Mouse (Mus musculus): ENCODE measurements around the gene Tatdn3. TPM values are rescaled to one million over a fixed set of nuclear protein-coding genes. Genes with fewer than 3 reads are reported as not detected.

Tatdn3 gene
- total and polyA plus RNA-seq, 3 experiments, result 11.9 to 14.6 (median 14.3) TPM

- Histone ChIP-seq H3K36me3 (ENCODE audit: control insufficient read depth, insufficient read depth, low read length) (no peaks in the 10 kb centered on the region), H3K27ac (no peak overlapping the region), H3K9ac (ENCODE audit: low read depth, low read length) (no peak overlapping the region), H3K79me2 (replicated peaks; ENCODE audit: control insufficient read depth, insufficient read depth, low read length) (no peaks in the 10 kb centered on the region), H3K4me3 (no peak overlapping the region), H3K4me1 (ENCODE audit: control insufficient read depth, insufficient read depth, low read length) (peaks cover 8% of the 10 kb centered on the region), H3K27me3 (ENCODE audit: control insufficient read depth, insufficient read depth, low read length) (no peaks in the 10 kb centered on the region)
- 74% methylated on average over 9 of the region's 9 CpGs for WGBS
- no peak for DNase-seq
- TF ChIP-seq EP300 (IDR thresholded peaks at IDR 0.05; ENCODE audit: insufficient read depth, low read depth, low read length), result no peak
- TF ChIP-seq CTCF (IDR thresholded peaks at IDR 0.05), result peak; percentile 38
- intact Hi-C loops (cut with DNase I), result no loop called here
Measured at GRCm38 (mm10) chr1:191095019-191095418, 32.3 kb upstream of the Tatdn3 start.

- Histone ChIP-seq H3K79me2 (replicated peaks; ENCODE audit: control insufficient read depth, insufficient read depth, low read length) (no peaks in the 10 kb centered on the region), H3K4me1 (ENCODE audit: control insufficient read depth, insufficient read depth, low read length) (peaks cover 8% of the 10 kb centered on the region), H3K9ac (ENCODE audit: low read depth, low read length) (no peak overlapping the region), H3K27me3 (ENCODE audit: control insufficient read depth, insufficient read depth, low read length) (no peaks in the 10 kb centered on the region), H3K27ac (no peak overlapping the region), H3K4me3 (no peak overlapping the region), H3K36me3 (ENCODE audit: control insufficient read depth, insufficient read depth, low read length) (no peaks in the 10 kb centered on the region)
- DNase-seq, result no peak
- WGBS, result 69% methylated on average over 5 of the region's 5 CpGs
- intact Hi-C loops (cut with DNase I), result no loop called here
- no peak for TF ChIP-seq POLR2A (IDR thresholded peaks at IDR 0.05; ENCODE audit: insufficient read depth, low read depth, low read length)
Measured at GRCm38 (mm10) chr1:191093578-191093977, 30.8 kb upstream of the Tatdn3 start.

GRCm38 (mm10) chr1:191092050-191092449 is 29.3 kb upstream of the Tatdn3 start:
- peaks cover 8% of the 10 kb centered on the region for H3K4me1 ChIP-seq (ENCODE audit: control insufficient read depth, insufficient read depth, low read length)
- TF ChIP-seq CTCF (IDR thresholded peaks at IDR 0.05) (no peak), POLR2A (IDR thresholded peaks at IDR 0.05; ENCODE audit: insufficient read depth, low read depth, low read length) (no peak), EP300 (IDR thresholded peaks at IDR 0.05; ENCODE audit: insufficient read depth, low read depth, low read length) (no peak)
- no peaks in the 10 kb centered on the region for H3K36me3 ChIP-seq (ENCODE audit: control insufficient read depth, insufficient read depth, low read length)
- no peak for DNase-seq
- H3K27me3 ChIP-seq (ENCODE audit: control insufficient read depth, insufficient read depth, low read length), result no peaks in the 10 kb centered on the region
- H3K27ac ChIP-seq, result no peak overlapping the region
- intact Hi-C loops (cut with DNase I), result no loop called here
- WGBS, result 36% methylated on average over 8 of the region's 8 CpGs
- H3K9ac ChIP-seq (ENCODE audit: low read depth, low read length), result no peak overlapping the region
- H3K79me2 ChIP-seq (replicated peaks; ENCODE audit: control insufficient read depth, insufficient read depth, low read length), result no peaks in the 10 kb centered on the region
- H3K4me3 ChIP-seq, result no peak overlapping the region

GRCm38 (mm10) chr1:191089355-191089754 is 26.6 kb upstream of the Tatdn3 start:
- intact Hi-C loops (cut with DNase I), result no loop called here
- no peaks in the 10 kb centered on the region for H3K79me2 ChIP-seq (replicated peaks; ENCODE audit: control insufficient read depth, insufficient read depth, low read length)
- H3K36me3 ChIP-seq (ENCODE audit: control insufficient read depth, insufficient read depth, low read length), result no peaks in the 10 kb centered on the region
- no peaks in the 10 kb centered on the region for H3K27me3 ChIP-seq (ENCODE audit: control insufficient read depth, insufficient read depth, low read length)
- no peak overlapping the region for H3K9ac ChIP-seq (ENCODE audit: low read depth, low read length)
- no peak overlapping the region for H3K27ac ChIP-seq
- peaks cover 8% of the 10 kb centered on the region for H3K4me1 ChIP-seq (ENCODE audit: control insufficient read depth, insufficient read depth, low read length)
- no peak overlapping the region for H3K4me3 ChIP-seq
- WGBS, result 50% methylated on average over 6 of the region's 6 CpGs
- TF ChIP-seq POLR2A (IDR thresholded peaks at IDR 0.05; ENCODE audit: insufficient read depth, low read depth, low read length) (no peak), EP300 (IDR thresholded peaks at IDR 0.05; ENCODE audit: insufficient read depth, low read depth, low read length) (no peak), CTCF (IDR thresholded peaks at IDR 0.05) (no peak)
- DNase-seq, result no peak

- Histone ChIP-seq H3K4me1 (ENCODE audit: control insufficient read depth, insufficient read depth, low read length) (peaks cover 8% of the 10 kb centered on the region), H3K4me3 (no peak overlapping the region), H3K9ac (ENCODE audit: low read depth, low read length) (no peak overlapping the region), H3K27ac (no peak overlapping the region), H3K36me3 (ENCODE audit: control insufficient read depth, insufficient read depth, low read length) (no peaks in the 10 kb centered on the region), H3K79me2 (replicated peaks; ENCODE audit: control insufficient read depth, insufficient read depth, low read length) (no peaks in the 10 kb centered on the region), H3K27me3 (ENCODE audit: control insufficient read depth, insufficient read depth, low read length) (no peaks in the 10 kb centered on the region)
- no peak for DNase-seq
- intact Hi-C loops (cut with DNase I), result no loop called here
- TF ChIP-seq CTCF (IDR thresholded peaks at IDR 0.05), result no peak
- no peak for TF ChIP-seq EP300 (IDR thresholded peaks at IDR 0.05; ENCODE audit: insufficient read depth, low read depth, low read length)
- no peak for TF ChIP-seq POLR2A (IDR thresholded peaks at IDR 0.05; ENCODE audit: insufficient read depth, low read depth, low read length)
- WGBS, result 69% methylated on average over 5 of the region's 5 CpGs
Measured at GRCm38 (mm10) chr1:191087955-191088354, 25.2 kb upstream of the Tatdn3 start.

- H3K4me3 ChIP-seq, result no peak overlapping the region
- no peaks in the 10 kb centered on the region for H3K79me2 ChIP-seq (replicated peaks; ENCODE audit: control insufficient read depth, insufficient read depth, low read length)
- no peak for TF ChIP-seq CTCF (IDR thresholded peaks at IDR 0.05)
- no peak for TF ChIP-seq POLR2A (IDR thresholded peaks at IDR 0.05; ENCODE audit: insufficient read depth, low read depth, low read length)
- TF ChIP-seq EP300 (IDR thresholded peaks at IDR 0.05; ENCODE audit: insufficient read depth, low read depth, low read length), result no peak
- intact Hi-C loops (cut with DNase I), result no loop called here
- no peak overlapping the region for H3K27ac ChIP-seq
- no peaks in the 10 kb centered on the region for H3K27me3 ChIP-seq (ENCODE audit: control insufficient read depth, insufficient read depth, low read length)
- no peak for DNase-seq
- H3K36me3 ChIP-seq (ENCODE audit: control insufficient read depth, insufficient read depth, low read length), result no peaks in the 10 kb centered on the region
- peaks cover 3% of the 10 kb centered on the region for H3K4me1 ChIP-seq (ENCODE audit: control insufficient read depth, insufficient read depth, low read length)
- H3K9ac ChIP-seq (ENCODE audit: low read depth, low read length), result no peak overlapping the region
- 65% methylated on average over 8 of the region's 8 CpGs for WGBS
Measured at GRCm38 (mm10) chr1:191086960-191087359, 24.2 kb upstream of the Tatdn3 start.
